Mouse (Mus musculus): ENCODE data around the gene Zbtb4.
"Not testable (repeated sequence)": the region's sequence is repeated elsewhere in the genome, so short reads cannot be mapped to it uniquely, and the experiment has no call there.

Gene Zbtb4

GRCm38 (mm10) chr11:69765221-69766125 lies at the start of gene Zbtb4:
Gene Zbtb4 (plus strand): TSS chr11:69765912.
- peak; percentile 80 for DNase-seq (ENCODE audit: low read depth)

GRCm38 (mm10) chr11:69715929-69716328 lies 49.8 kb upstream of the Zbtb4 start:
- DNase-seq (ENCODE audit: low read depth) = no peak

- DNase-seq (ENCODE audit: low read depth) = no peak
Measured at GRCm38 (mm10) chr11:69716953-69717352, 48.8 kb upstream of the Zbtb4 start.

- DNase-seq (ENCODE audit: low read depth) = no peak
Measured at GRCm38 (mm10) chr11:69718661-69719060, 47.1 kb upstream of the Zbtb4 start.

- no peak for DNase-seq (ENCODE audit: low read depth)
Measured at GRCm38 (mm10) chr11:69719423-69719822, 46.3 kb upstream of the Zbtb4 start.

GRCm38 (mm10) chr11:69720852-69721251 lies 44.9 kb upstream of the Zbtb4 start:
- DNase-seq (ENCODE audit: low read depth) = no peak

- no peak for DNase-seq (ENCODE audit: low read depth)
Measured at GRCm38 (mm10) chr11:69723074-69723473, 42.6 kb upstream of the Zbtb4 start.

GRCm38 (mm10) chr11:69725951-69726350 lies 39.8 kb upstream of the Zbtb4 start:
- DNase-seq (ENCODE audit: low read depth) = no peak

GRCm38 (mm10) chr11:69729063-69729462 lies 36.6 kb upstream of the Zbtb4 start:
- DNase-seq (ENCODE audit: low read depth) = peak; percentile 86

GRCm38 (mm10) chr11:69731408-69731807 lies 34.3 kb upstream of the Zbtb4 start:
- DNase-seq (ENCODE audit: low read depth) = not testable (repeated sequence)

- no peak for DNase-seq (ENCODE audit: low read depth)
Measured at GRCm38 (mm10) chr11:69751635-69752034, 14.1 kb upstream of the Zbtb4 start.

GRCm38 (mm10) chr11:69752686-69753085 lies 13.0 kb upstream of the Zbtb4 start:
- no peak for DNase-seq (ENCODE audit: low read depth)

- no peak for DNase-seq (ENCODE audit: low read depth)
Measured at GRCm38 (mm10) chr11:69754233-69754632, 11.5 kb upstream of the Zbtb4 start.

- peak; percentile 85 for DNase-seq (ENCODE audit: low read depth)
Measured at GRCm38 (mm10) chr11:69754701-69755100, 11.0 kb upstream of the Zbtb4 start.

- DNase-seq (ENCODE audit: low read depth) = no peak
Measured at GRCm38 (mm10) chr11:69757303-69758089, 8.2 kb upstream of the Zbtb4 start.

GRCm38 (mm10) chr11:69758090-69758456 lies 7.6 kb upstream of the Zbtb4 start:
- peak; percentile 98 for DNase-seq (ENCODE audit: low read depth)

- peak; percentile 100 for DNase-seq (ENCODE audit: low read depth)
Measured at GRCm38 (mm10) chr11:69758478-69758970, 7.2 kb upstream of the Zbtb4 start, which contains the start of gene Polr2a. Gene Polr2a (minus strand): TSS chr11:69758637.

- peak; percentile 90 for DNase-seq (ENCODE audit: low read depth)
Measured at GRCm38 (mm10) chr11:69758971-69759721, 6.6 kb upstream of the Zbtb4 start.

GRCm38 (mm10) chr11:69760160-69760900 lies 5.4 kb upstream of the Zbtb4 start:
- DNase-seq (ENCODE audit: low read depth) = no peak

GRCm38 (mm10) chr11:69760901-69761200 lies 4.9 kb upstream of the Zbtb4 start:
- DNase-seq (ENCODE audit: low read depth) = no peak

GRCm38 (mm10) chr11:69761868-69762267 lies 3.8 kb upstream of the Zbtb4 start, which contains the start of gene Slc35g3:
Gene Slc35g3 (minus strand): TSS chr11:69761968.
- DNase-seq (ENCODE audit: low read depth) = peak; percentile 45

Measured in naive thymus-derived CD4-positive, alpha-beta T cell, adult 2 months (primary cell).